Mouse (Mus musculus) liver, adult 2 months (tissue): ENCODE measurements at regions not wholly inside any gene's neighbourhood (a gene's known extent, or its start where the extent isn't known, plus 50 kb on each side); places are given as distances from the start of the nearest gene placed in this dataset.

Source experiments
- CTCF ChIP-seq: fragments of 200-500 bp; IDR thresholded peaks from 2 replicates; pipeline ENCODE4 v1.5.1; 2011; ENCODE audit warnings: low read depth, low read length, control low read depth
- POLR2A ChIP-seq: fragments of 200-500 bp; IDR thresholded peaks from 2 replicates; pipeline ENCODE4 v1.6.1; 2011; ENCODE audit warnings: low read length, control low read depth; ENCODE audit not compliant: insufficient read depth; ENCODE audit errors: extremely low read depth

GRCm38 (mm10) chr4:119028208-119028821 lies 66.9 kb downstream of the Lao1 start:
- TF ChIP-seq CTCF, result no peak
- no peak for TF ChIP-seq POLR2A
